Comparison of ENCODE assay signal across 14 mouse cellular contexts in genomic region chrX:155306390-155306789, GRCm38 (mm10). TPM values are rescaled to one million over a fixed set of nuclear protein-coding genes. Genes with fewer than 3 reads are reported as not detected.
A peak's percentile ranks its signal among the peaks of the same experiment; 100 is the strongest.
DNase-seq lines count a peak whose midpoint lies in the region; ATAC-seq and TF ChIP-seq lines count a peak whose summit lies in the region.
"Had no signal": no experiment of that assay in that cellular context is flagged by ENCODE, and none has a peak within 500 bp of the region (broad histone marks: within the 10 kb centered on the region; RNA-seq: fewer than 3 reads in every experiment).

No protein-coding gene starts in this region.

- no peak for DNase-seq in gastrocnemius, adult 2 months
- DNase-seq in gastrocnemius, postnatal 36 days: no peak
- no peak for DNase-seq in lung, postnatal 0 days (ENCODE audit: low spot score)
- DNase-seq in lung, adult 2 months: no peak
- DNase-seq in MEL-GATA-1-ER (ENCODE audit: extremely low read depth, low read depth): peak; percentile 14
- no peak for DNase-seq in midbrain, embryonic 14.5 days
- DNase-seq: cerebellum, adult 2 months; layer of hippocampus, adult 9-11 months; right cerebral cortex, postnatal 14 days had no signal

- H3K4me1 ChIP-seq in lung, postnatal 0 days (ENCODE audit: insufficient read depth, low read depth, low read length): no peaks in the 10 kb centered on the region
- no peaks in the 10 kb centered on the region for H3K4me1 ChIP-seq in lung, adult 2 months (ENCODE audit: control insufficient read depth, insufficient read depth, low read length)
- no peaks in the 10 kb centered on the region for H3K4me1 ChIP-seq in midbrain, embryonic 14.5 days (ENCODE audit: control insufficient read depth, insufficient read depth, low read length)
- no peaks in the 10 kb centered on the region for H3K4me1 ChIP-seq in hindbrain, embryonic 13.5 days (replicated peaks)
- H3K4me1 ChIP-seq: hindbrain, embryonic 15.5 days; limb, embryonic 10.5 days; midbrain, embryonic 10.5 days had no signal

- H3K36me3 ChIP-seq in lung, postnatal 0 days (ENCODE audit: insufficient read depth, low read length): no peaks in the 10 kb centered on the region
- H3K36me3 ChIP-seq in midbrain, embryonic 14.5 days (ENCODE audit: control insufficient read depth, insufficient read depth, low read length): no peaks in the 10 kb centered on the region
- no peaks in the 10 kb centered on the region for H3K36me3 ChIP-seq in hindbrain, embryonic 13.5 days
- H3K36me3 ChIP-seq: hindbrain, embryonic 15.5 days; limb, embryonic 10.5 days; midbrain, embryonic 10.5 days had no signal

- TF ChIP-seq CTCF in gastrocnemius, adult 2 months (IDR thresholded peaks at IDR 0.05): peak; percentile 32; the same call in 1 of the 2 replicates
- peak; percentile 42 for TF ChIP-seq CTCF in lung, postnatal 0 days (IDR thresholded peaks at IDR 0.05)
- TF ChIP-seq CTCF in lung, adult 2 months (IDR thresholded peaks at IDR 0.05; ENCODE audit: insufficient read depth, low read length): no peak

- no peak overlapping the region for H3K27ac ChIP-seq in gastrocnemius, adult 2 months
- H3K27ac ChIP-seq in lung, postnatal 0 days (ENCODE audit: low read length): no peak overlapping the region
- H3K27ac ChIP-seq in midbrain, embryonic 14.5 days (replicated peaks; ENCODE audit: low read depth, low read length): no peak overlapping the region
- no peak overlapping the region for H3K27ac ChIP-seq in hindbrain, embryonic 13.5 days
- H3K27ac ChIP-seq: hindbrain, embryonic 15.5 days; limb, embryonic 10.5 days; midbrain, embryonic 10.5 days had no signal

- H3K27me3 ChIP-seq in lung, postnatal 0 days (replicated peaks; ENCODE audit: insufficient read depth, low read length): no peaks in the 10 kb centered on the region
- H3K27me3 ChIP-seq in midbrain, embryonic 14.5 days (ENCODE audit: control insufficient read depth, insufficient read depth, low read length): no peaks in the 10 kb centered on the region
- H3K27me3 ChIP-seq in hindbrain, embryonic 13.5 days: no peaks in the 10 kb centered on the region
- H3K27me3 ChIP-seq: hindbrain, embryonic 15.5 days had no signal

- no peak overlapping the region for H3K4me2 ChIP-seq in lung, postnatal 0 days (replicated peaks; ENCODE audit: low read depth, low read length)
- no peak overlapping the region for H3K4me2 ChIP-seq in midbrain, embryonic 14.5 days (ENCODE audit: low read length)
- H3K4me2 ChIP-seq in hindbrain, embryonic 13.5 days: no peak overlapping the region
- H3K4me2 ChIP-seq: hindbrain, embryonic 15.5 days had no signal

- H3K9me3 ChIP-seq in lung, postnatal 0 days (ENCODE audit: low read length): no peaks in the 10 kb centered on the region
- no peaks in the 10 kb centered on the region for H3K9me3 ChIP-seq in midbrain, embryonic 14.5 days (ENCODE audit: control insufficient read depth, low read length)
- no peaks in the 10 kb centered on the region for H3K9me3 ChIP-seq in hindbrain, embryonic 13.5 days
- H3K9me3 ChIP-seq: hindbrain, embryonic 15.5 days; limb, embryonic 10.5 days; midbrain, embryonic 10.5 days had no signal

- H3K9ac ChIP-seq in lung, postnatal 0 days (replicated peaks; ENCODE audit: low read depth): no peak overlapping the region
- H3K9ac ChIP-seq in midbrain, embryonic 14.5 days (replicated peaks; ENCODE audit: low read length): no peak overlapping the region
- no peak overlapping the region for H3K9ac ChIP-seq in hindbrain, embryonic 13.5 days
- H3K9ac ChIP-seq: hindbrain, embryonic 15.5 days had no signal

- WGBS in lung, postnatal 0 days: 100% methylated on average over 2 of the region's 2 CpGs
- WGBS in lung, adult 2 months: 95% methylated on average over 2 of the region's 2 CpGs
- 94% methylated on average over 2 of the region's 2 CpGs for WGBS in midbrain, embryonic 14.5 days
- WGBS in hindbrain, embryonic 13.5 days: 100% methylated on average over 2 of the region's 2 CpGs

- ATAC-seq in lung, postnatal 0 days: no peak
- peak; percentile 65; the same call in 1 of the 2 replicates for ATAC-seq in megakaryocyte progenitor cell, adult 5-6 weeks (replicated peaks; ENCODE audit: poor library complexity)
- no peak for ATAC-seq in midbrain, embryonic 14.5 days (ENCODE audit: low FRiP score, low TSS enrichment)
- ATAC-seq in hindbrain, embryonic 13.5 days (ENCODE audit: low FRiP score): no peak

- H3K4me3 ChIP-seq in gastrocnemius, adult 2 months: no peak overlapping the region
- H3K4me3 ChIP-seq in lung, postnatal 0 days (ENCODE audit: low read depth, low read length): no peak overlapping the region
- no peak overlapping the region for H3K4me3 ChIP-seq in lung, adult 2 months (replicated peaks; ENCODE audit: extremely low read depth, low read depth, low read length)
- no peak overlapping the region for H3K4me3 ChIP-seq in midbrain, embryonic 14.5 days (replicated peaks; ENCODE audit: low read depth, low read length)
- H3K4me3 ChIP-seq in hindbrain, embryonic 13.5 days: no peak overlapping the region
- H3K4me3 ChIP-seq: hindbrain, embryonic 15.5 days; limb, embryonic 10.5 days; midbrain, embryonic 10.5 days had no signal

- TF ChIP-seq POLR2A in lung, adult 2 months (IDR thresholded peaks at IDR 0.05; ENCODE audit: borderline replicate concordance, extremely low read depth, low read depth, low read length): no peak

- TF ChIP-seq EP300 in lung, postnatal 0 days (IDR thresholded peaks at IDR 0.05): no peak

- intact Hi-C loops in gastrocnemius, adult 2 months (cut with DNase I): loop anchor here (10.0 kb wide), 1 partner anchor 92 kb away; the partner anchor contains the start of gene Sat1
- intact Hi-C loops in gastrocnemius, postnatal 36 days (cut with DNase I): no loop called here

RNA-seq across cellular contexts. Expression of gene Prdx4, which starts 34.2 kb away (rescaled TPM):
- 10 to 100 TPM in 1 of 2 experiments, 1 to 10 TPM in 1; 5.1 to 10.5 TPM for total RNA-seq in gastrocnemius, adult 2 months (2021)
- 1 to 10 TPM; 8.4 to 8.6 TPM for total RNA-seq in gastrocnemius, postnatal 36 days (2021)
- polyA plus RNA-seq in lung, postnatal 0 days (2015; fragmentation: Nextera tagmentation; extraction: Ambion mirVana): 154 and 175 TPM in 2 replicates
- 55.5 and 56.0 TPM in 2 replicates for polyA plus RNA-seq in lung, adult 2 months (2012; rRNA removed)
- 45.1 and 51.9 TPM in 2 replicates for total RNA-seq in megakaryocyte progenitor cell, adult 5-6 weeks (2015)
- total RNA-seq in megakaryocyte progenitor cell, adult 5-6 weeks (2017): 37.5 and 42.5 TPM in 2 replicates
- 89.1 and 105 TPM in 2 replicates for polyA plus RNA-seq in midbrain, embryonic 14.5 days (2014; fragmentation: Nextera tagmentation; extraction: Ambion mirVana)
- 134 and 138 TPM in 2 replicates for polyA plus RNA-seq in hindbrain, embryonic 13.5 days (2015; fragmentation: Nextera tagmentation; extraction: Ambion mirVana)

RNA-seq across cellular contexts. Expression of gene Acot9, which starts 44.1 kb away (rescaled TPM):
- 10 to 100 TPM; 17.1 to 18.4 TPM for total RNA-seq in gastrocnemius, adult 2 months (2021)
- 10 to 100 TPM; 17.4 to 22.8 TPM for total RNA-seq in gastrocnemius, postnatal 36 days (2021)
- 73.3 and 75.0 TPM in 2 replicates for polyA plus RNA-seq in lung, postnatal 0 days (2015; fragmentation: Nextera tagmentation; extraction: Ambion mirVana)
- polyA plus RNA-seq in lung, adult 2 months (2012; rRNA removed): 12.7 and 18.8 TPM in 2 replicates
- 77.3 and 77.9 TPM in 2 replicates for total RNA-seq in megakaryocyte progenitor cell, adult 5-6 weeks (2015)
- total RNA-seq in megakaryocyte progenitor cell, adult 5-6 weeks (2017): 64.3 and 72.8 TPM in 2 replicates
- 48.0 and 49.9 TPM in 2 replicates for polyA plus RNA-seq in midbrain, embryonic 14.5 days (2014; fragmentation: Nextera tagmentation; extraction: Ambion mirVana)
- 41.8 and 44.3 TPM in 2 replicates for polyA plus RNA-seq in hindbrain, embryonic 13.5 days (2015; fragmentation: Nextera tagmentation; extraction: Ambion mirVana)
